Comparison of ENCODE assay signal across 27 mouse cellular contexts in the genomic region with DNA sequence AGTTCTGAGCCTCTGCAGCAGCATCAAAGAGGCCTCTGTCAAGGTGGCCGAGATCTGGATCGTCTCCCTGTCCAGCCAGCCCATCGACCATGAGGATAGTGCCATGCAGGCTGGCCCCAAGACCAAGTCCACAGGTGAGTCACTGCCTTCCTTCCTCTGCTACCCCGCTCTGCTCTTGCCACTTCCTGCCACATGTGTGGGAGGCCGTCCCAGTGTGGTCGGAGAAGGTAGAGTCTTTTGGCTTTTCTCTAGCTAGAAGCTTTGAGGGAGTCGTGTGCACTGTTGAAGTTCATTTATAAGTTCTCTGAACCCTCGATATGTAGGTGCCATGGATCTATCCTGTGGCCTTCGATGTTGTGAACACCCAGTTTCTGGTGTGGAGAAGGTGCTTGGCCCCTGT. TPM values are rescaled to one million over a fixed set of nuclear protein-coding genes. Genes with fewer than 3 reads are reported as not detected.
A peak's percentile ranks its signal among the peaks of the same experiment; 100 is the strongest.
DNase-seq lines count a peak whose midpoint lies in the region; ATAC-seq and TF ChIP-seq lines count a peak whose summit lies in the region.
"Had no signal": no experiment of that assay in that cellular context is flagged by ENCODE, and none has a peak within 500 bp of the region (broad histone marks: within the 10 kb centered on the region; RNA-seq: fewer than 3 reads in every experiment).

No protein-coding gene starts in this region.

- H3K27ac ChIP-seq in bone marrow, adult 2 months (ENCODE audit: control insufficient read depth, insufficient read depth, low read depth, low read length, poor library complexity): 0 out of 2 replicates have a peak overlapping the region, but pooled peaks have one; percentile 11
- H3K27ac ChIP-seq: heart, embryonic 13.5 days; hindbrain, postnatal 0 days; layer of hippocampus, adult 2 months; limb, embryonic 13.5 days; liver, embryonic 13.5 days; lung, embryonic 15.5 days; midbrain, embryonic 13.5 days had no signal

- peak; percentile 37 to 48 for DNase-seq in spleen, postnatal 36 days (ENCODE audit: low spot score in 2 of 2)
- no peak for DNase-seq in spleen, postnatal 14 days (ENCODE audit: low spot score in 2 of 2)
- DNase-seq in thymus, postnatal 36 days: peak; percentile 69 to 76
- no peak for DNase-seq in yolk sac, embryonic 10.5 days (ENCODE audit: low spot score)
- no peak for DNase-seq in adrenal gland, postnatal 25 days
- no peak for DNase-seq in cerebellum, postnatal 25 days
- DNase-seq: adrenal gland, postnatal 36 days; cerebellum, adult 18-20 months; heart, adult 11 months; heart, postnatal 4 days; kidney, adult 18-20 months; kidney, postnatal 10 days; layer of hippocampus, postnatal 36 days; liver, embryonic 13.5 days had no signal

- 30% methylated on average over 9 of the region's 9 CpGs for WGBS in bone marrow, adult 2 months

- no peak for TF ChIP-seq CTCF in bone marrow, adult 2 months (IDR thresholded peaks at IDR 0.05; ENCODE audit: control insufficient read depth, insufficient read depth, low read length)

- H3K4me1 ChIP-seq in bone marrow, adult 2 months (ENCODE audit: control insufficient read depth, insufficient read depth, low read length): peaks cover 2% of the 10 kb centered on the region; the same call in 1 of the 2 replicates
- H3K4me1 ChIP-seq: midbrain, embryonic 13.5 days had no signal

- no peak overlapping the region for H3K4me3 ChIP-seq in bone marrow, adult 2 months (replicated peaks; ENCODE audit: control insufficient read depth, low read depth, low read length)
- H3K4me3 ChIP-seq: heart, embryonic 13.5 days; layer of hippocampus, adult 2 months; limb, embryonic 13.5 days; liver, embryonic 13.5 days; lung, embryonic 15.5 days; midbrain, embryonic 13.5 days had no signal

- no peak for TF ChIP-seq POLR2A in bone marrow, adult 2 months (IDR thresholded peaks at IDR 0.05; ENCODE audit: borderline replicate concordance, control insufficient read depth, low read depth, low read length)

- 0 out of 2 replicates have a peak, but pooled peaks have one; percentile 4 for ATAC-seq in neutrophil, adult 5-6 weeks (ENCODE audit: extremely low read depth, insufficient number of reproducible peaks, low FRiP score, poor library complexity, severe bottlenecking)
- ATAC-seq: hindbrain, postnatal 0 days; midbrain, embryonic 13.5 days; Patski had no signal

RNA-seq across cellular contexts. Expression of a gene that starts 24.5 kb away (rescaled TPM):
- 1.3 and 3.0 TPM in 2 replicates for polyA plus RNA-seq in bone marrow, adult 2 months (2011; ENCODE audit: insufficient read depth, insufficient read length, low replicate concordance, missing spikeins)
- 0.81 and 2.5 TPM in 2 replicates for total RNA-seq in neutrophil, adult 5-6 weeks (2017)
- total RNA-seq in adrenal gland, postnatal 25 days (2021): 0.67 TPM in 1 of 2 replicates, not detected in the other
- total RNA-seq: gastrocnemius, adult 8-10 months had no signal
- polyA plus RNA-seq: forebrain, embryonic 11.5 days; heart, embryonic 13.5 days; hindbrain, postnatal 0 days; liver, embryonic 13.5 days; lung, embryonic 15.5 days; Patski; stomach, embryonic 14.5 days; urinary bladder, adult 2 months had no signal

RNA-seq across cellular contexts. Expression of a gene that starts 35.5 kb away (rescaled TPM):
- polyA plus RNA-seq in bone marrow, adult 2 months (2011; ENCODE audit: insufficient read depth, insufficient read length, low replicate concordance, missing spikeins): 25.9 and 33.7 TPM in 2 replicates
- 17.2 and 23.0 TPM in 2 replicates for total RNA-seq in neutrophil, adult 5-6 weeks (2017)
- total RNA-seq in adrenal gland, postnatal 25 days (2021): 45.6 and 55.5 TPM in 2 replicates

RNA-seq across cellular contexts. Expression of a gene that starts 48.2 kb away (rescaled TPM):
- 17.9 and 20.9 TPM in 2 replicates for polyA plus RNA-seq in bone marrow, adult 2 months (2011; ENCODE audit: insufficient read depth, insufficient read length, low replicate concordance, missing spikeins)
- total RNA-seq in neutrophil, adult 5-6 weeks (2017): 12.8 and 17.7 TPM in 2 replicates
- total RNA-seq in adrenal gland, postnatal 25 days (2021): 104 and 109 TPM in 2 replicates

RNA-seq across cellular contexts. Expression of a gene that starts 49.3 kb away (rescaled TPM):
- polyA plus RNA-seq in bone marrow, adult 2 months (2011; ENCODE audit: insufficient read depth, insufficient read length, low replicate concordance, missing spikeins): 54.8 and 94.0 TPM in 2 replicates
- total RNA-seq in neutrophil, adult 5-6 weeks (2017): 104 and 124 TPM in 2 replicates
- 65.9 and 68.8 TPM in 2 replicates for total RNA-seq in adrenal gland, postnatal 25 days (2021)

Comparison
In these comparisons a context has a peak if more than half of its experiments do, and no peak if none do; other contexts are left out.
1. DNase-seq: peak in spleen, postnatal 36 days (2 of 2) and thymus, postnatal 36 days (2 of 2); none in spleen, postnatal 14 days (0 of 2), yolk sac, embryonic 10.5 days (single experiment), adrenal gland, postnatal 25 days (single experiment) and cerebellum, postnatal 25 days (0 of 2).